Mouse (Mus musculus) liver, embryonic 14.5 days (tissue): ENCODE results near the gene Ift27. TPM values are rescaled to one million over a fixed set of nuclear protein-coding genes. Genes with fewer than 3 reads are reported as not detected.

ENCODE experiments used
- ATAC-seq: fragments of 200-750 bp; cut with Nextera tagmentation; 2 replicates; pipeline ENCODE4 v1.8.0; 2017; ENCODE audit warnings: moderate number of reproducible peaks, mild to moderate bottlenecking, moderate library complexity; ENCODE audit not compliant: insufficient read depth
- DNase-seq, 3 experiments: peaks; one replicate each; pipeline ENCODE4 v3.0.0-alpha.2; 2012 to 2013; ENCODE audit warnings: low read depth in 3 of 3, low spot score in 3 of 3
- H3K27ac ChIP-seq: fragments of 300-500 bp; sonication (generic); 2 replicates; pipeline ENCODE4 v1.5.1; 2014; ENCODE audit warnings: moderate library complexity, mild to moderate bottlenecking, control low read depth, inconsistent platforms
- H3K27me3 ChIP-seq: fragments of 300-500 bp; sonication (generic); 2 replicates; pipeline ENCODE4 v1.6.1; 2014; ENCODE audit warnings: mild to moderate bottlenecking, low read length, moderate library complexity; ENCODE audit not compliant: control insufficient read depth, insufficient read depth
- H3K36me3 ChIP-seq: fragments of 300-500 bp; sonication (generic); replicated peaks from 2 replicates; pipeline ENCODE4 v1.6.1; 2014; ENCODE audit warnings: low read depth; ENCODE audit not compliant: control insufficient read depth, insufficient read depth
- H3K4me1 ChIP-seq, 2 experiments: fragments of 200-500 bp in 1 of 2; fragments of 300-500 bp in 1 of 2; sonication (generic) in 1 of 2; replicated peaks; 2 replicates each; pipeline ENCODE4 v1.6.1; 2012 to 2014; ENCODE audit warnings: antibody characterized with exemption in 1 of 2, inconsistent platforms in 1 of 2, low read length in 1 of 2; ENCODE audit not compliant: control insufficient read depth in 2 of 2, insufficient read depth in 2 of 2
- H3K4me2 ChIP-seq: fragments of 300-500 bp; sonication (generic); 2 replicates; pipeline ENCODE4 v1.6.1; 2014; ENCODE audit warnings: low read depth, mild to moderate bottlenecking, control low read depth, moderate library complexity
- H3K4me3 ChIP-seq, 2 experiments: fragments of 200-500 bp in 1 of 2; fragments of 300-500 bp in 1 of 2; sonication (generic) in 1 of 2; 2 replicates each; pipeline ENCODE4 v1.5.1; 2012 to 2014; ENCODE audit warnings: low read depth in 2 of 2, low read length in 2 of 2, mild to moderate bottlenecking in 2 of 2, control low read depth in 1 of 2, inconsistent platforms in 1 of 2, moderate library complexity in 1 of 2; ENCODE audit not compliant: insufficient read depth in 1 of 2
- H3K9ac ChIP-seq: fragments of 300-500 bp; sonication (generic); replicated peaks from 2 replicates; pipeline ENCODE4 v1.6.1; 2014; ENCODE audit warnings: mild to moderate bottlenecking, control low read depth, moderate library complexity
- H3K9me3 ChIP-seq: fragments of 300-500 bp; sonication (generic); 2 replicates; pipeline ENCODE4 v1.6.1; 2016; ENCODE audit warnings: low read length, mixed read lengths; ENCODE audit not compliant: control insufficient read depth
- CTCF ChIP-seq: IDR thresholded peaks from 2 replicates; pipeline ENCODE4 v1.5.1; 2016; ENCODE audit warnings: antibody characterized with exemption, low read depth, control low read depth
- EP300 ChIP-seq: IDR thresholded peaks from 2 replicates; pipeline ENCODE4 v1.6.1; 2016; ENCODE audit warnings: antibody characterized with exemption, low read depth
- WGBS: fragments of 180-500 bp; shearing (Covaris S2); extraction: QIAGEN DNeasy Blood & Tissue Kit; methylation state at CpG from one replicate; pipeline ENCODE4 v1.1.7; 2014; ENCODE audit not compliant: insufficient replicate concordance; 5-methylcytosine and 5-hydroxymethylcytosine counted together
- polyA plus RNA-seq, 2 experiments: library from polyadenylated mRNA; depleted of rRNA in 1 of 2; stranded (reverse) in 1 of 2; unstranded in 1 of 2; fragments of >200 nt; fragmentation: Nextera tagmentation in 1 of 2; extraction: Ambion mirVana in 1 of 2; gene quantifications; 2 replicates each; pipeline versions ENCODE4 v1.2.1 to v1.2.3; 2012 to 2014

Ift27 gene
- polyA plus RNA-seq, 2 experiments = 13.5 to 37.8 TPM

DNA sequence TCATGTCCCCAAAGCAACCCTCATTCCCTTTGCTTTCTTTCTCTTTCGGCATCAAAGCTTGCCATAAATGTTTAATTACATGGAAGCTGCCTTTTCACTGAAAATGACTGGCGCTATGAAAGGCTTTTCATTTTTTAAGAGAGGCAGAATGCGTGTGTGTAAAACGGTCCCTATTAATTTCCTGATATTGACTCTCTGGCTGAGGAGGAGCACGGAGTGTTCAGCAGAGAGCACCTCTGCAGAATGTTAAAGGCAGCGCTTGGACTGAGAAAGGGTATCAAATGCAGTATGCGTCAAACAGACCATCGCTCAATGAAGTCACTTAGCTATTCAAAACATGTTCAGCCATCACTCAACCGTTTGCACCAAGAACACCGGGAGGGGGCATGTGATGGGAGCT, 57.0 kb downstream of the Ift27 start:
- H3K4me3 ChIP-seq = no peak overlapping the region
- no peak overlapping the region for H3K9ac ChIP-seq
- no peaks in the 10 kb centered on the region for H3K4me1 ChIP-seq
- H3K27ac ChIP-seq = no peak overlapping the region
- ATAC-seq = no peak
- H3K9me3 ChIP-seq = no peaks in the 10 kb centered on the region
- H3K27me3 ChIP-seq = peaks cover 3% of the 10 kb centered on the region; the same call in 1 of the 2 replicates
- DNase-seq = no peak
- 66% methylated on average over 10 of the region's 10 CpGs for WGBS
- H3K4me2 ChIP-seq = no peak overlapping the region
- no peak for TF ChIP-seq CTCF
- TF ChIP-seq EP300 = no peak
- H3K36me3 ChIP-seq = no peaks in the 10 kb centered on the region

DNA sequence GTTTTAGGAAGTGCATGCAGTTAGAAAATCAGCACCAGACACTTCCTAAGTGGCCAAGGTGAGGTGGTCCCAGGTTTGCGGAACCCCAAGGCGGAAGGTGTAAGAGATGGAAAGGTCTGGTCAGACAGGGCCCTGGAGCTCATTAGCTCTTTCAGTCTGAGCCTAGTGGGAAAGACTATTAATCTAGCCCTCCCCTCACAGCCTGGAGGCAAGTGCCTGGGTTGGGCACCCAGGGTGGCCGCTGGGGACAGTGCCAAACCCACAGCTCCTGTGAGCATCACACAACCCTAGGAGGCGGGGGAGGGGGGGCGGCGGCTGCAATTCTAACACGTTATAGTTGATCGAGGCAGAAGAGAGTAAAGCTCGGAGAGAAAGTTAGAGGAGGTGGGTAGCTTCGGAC, 57.7 kb downstream of the Ift27 start:
- no peaks in the 10 kb centered on the region for H3K36me3 ChIP-seq
- 60% methylated on average over 10 of the region's 10 CpGs for WGBS
- TF ChIP-seq CTCF (no peak), EP300 (no peak)

More for the DNA sequence above, 57.7 kb downstream of the Ift27 start:
- no peak for ATAC-seq
- DNase-seq = no peak
- no peaks in the 10 kb centered on the region for H3K9me3 ChIP-seq
- no peaks in the 10 kb centered on the region for H3K4me1 ChIP-seq
- no peak overlapping the region for H3K4me2 ChIP-seq
- H3K4me3 ChIP-seq = no peak overlapping the region
- peaks cover 3% of the 10 kb centered on the region; the same call in 1 of the 2 replicates for H3K27me3 ChIP-seq
- no peak overlapping the region for H3K27ac ChIP-seq
- H3K9ac ChIP-seq = no peak overlapping the region

Other genes starting within 250 kb of the Ift27 start
- gene Txn2, start 245.1 kb downstream of the Ift27 start, polyA plus RNA-seq (2012; rRNA removed) = 121 and 142 TPM in 2 replicates
- 199 and 218 TPM in 2 replicates for gene Txn2, start 245.1 kb downstream of the Ift27 start, polyA plus RNA-seq (2014; fragmentation: Nextera tagmentation; extraction: Ambion mirVana)
- 1.2 and 1.3 TPM in 2 replicates for gene Foxred2, start 217.4 kb downstream of the Ift27 start, polyA plus RNA-seq (2012; rRNA removed)
- gene Foxred2, start 217.4 kb downstream of the Ift27 start, polyA plus RNA-seq (2014; fragmentation: Nextera tagmentation; extraction: Ambion mirVana) = 1.3 and 1.4 TPM in 2 replicates
- 119 and 143 TPM in 2 replicates for gene Eif3d, start 203.3 kb downstream of the Ift27 start, polyA plus RNA-seq (2012; rRNA removed)
- gene Eif3d, start 203.3 kb downstream of the Ift27 start, polyA plus RNA-seq (2014; fragmentation: Nextera tagmentation; extraction: Ambion mirVana) = 129 and 132 TPM in 2 replicates
- gene Cacng2, start 54.1 kb downstream of the Ift27 start, polyA plus RNA-seq (2012; rRNA removed) = 0.01 TPM in 1 of 2 replicates, not detected in the other
- not detected in 2 replicates for gene Cacng2, start 54.1 kb downstream of the Ift27 start, polyA plus RNA-seq (2014; fragmentation: Nextera tagmentation; extraction: Ambion mirVana)
- gene Pvalb, start 32.3 kb upstream of the Ift27 start, polyA plus RNA-seq (2012; rRNA removed) = not detected in 2 replicates
- gene Pvalb, start 32.3 kb upstream of the Ift27 start, polyA plus RNA-seq (2014; fragmentation: Nextera tagmentation; extraction: Ambion mirVana) = not detected in 2 replicates
- gene Ncf4, start 70.7 kb upstream of the Ift27 start, polyA plus RNA-seq (2012; rRNA removed) = 23.8 and 32.0 TPM in 2 replicates
- gene Ncf4, start 70.7 kb upstream of the Ift27 start, polyA plus RNA-seq (2014; fragmentation: Nextera tagmentation; extraction: Ambion mirVana) = 32.9 and 38.8 TPM in 2 replicates
- 1.6 and 1.9 TPM in 2 replicates for gene Csf2rb2, start 131.6 kb upstream of the Ift27 start, polyA plus RNA-seq (2012; rRNA removed)
- gene Csf2rb2, start 131.6 kb upstream of the Ift27 start, polyA plus RNA-seq (2014; fragmentation: Nextera tagmentation; extraction: Ambion mirVana) = 1.1 and 1.2 TPM in 2 replicates
- gene Csf2rb, start 151.6 kb upstream of the Ift27 start, polyA plus RNA-seq (2012; rRNA removed) = 4.3 and 4.5 TPM in 2 replicates
- gene Csf2rb, start 151.6 kb upstream of the Ift27 start, polyA plus RNA-seq (2014; fragmentation: Nextera tagmentation; extraction: Ambion mirVana) = 5.0 and 5.9 TPM in 2 replicates
- gene Tex33, start 221.8 kb upstream of the Ift27 start, polyA plus RNA-seq (2012; rRNA removed) = 0.08 TPM in 1 of 2 replicates, not detected in the other
- not detected in 2 replicates for gene Tex33, start 221.8 kb upstream of the Ift27 start, polyA plus RNA-seq (2014; fragmentation: Nextera tagmentation; extraction: Ambion mirVana)
- 90.5 and 90.6 TPM in 2 replicates for gene Tst, start 231.8 kb upstream of the Ift27 start, polyA plus RNA-seq (2012; rRNA removed)
- gene Tst, start 231.8 kb upstream of the Ift27 start, polyA plus RNA-seq (2014; fragmentation: Nextera tagmentation; extraction: Ambion mirVana) = 168 and 179 TPM in 2 replicates
- gene Mpst, start 232.3 kb upstream of the Ift27 start, polyA plus RNA-seq (2012; rRNA removed) = 90.7 and 101 TPM in 2 replicates
- 6.0 and 6.8 TPM in 2 replicates for gene Mpst, start 232.3 kb upstream of the Ift27 start, polyA plus RNA-seq (2014; fragmentation: Nextera tagmentation; extraction: Ambion mirVana)